Mouse (Mus musculus) gonadal fat pad, adult 2 months (tissue): ENCODE results near the gene Lrrfip2. TPM values are rescaled to one million over a fixed set of nuclear protein-coding genes. Genes with fewer than 3 reads are reported as not detected.

Experiments
- DNase-seq: peaks from one replicate; pipeline ENCODE4 v3.0.0-alpha.2; 2012; ENCODE audit warnings: low read depth
- polyA plus RNA-seq: library from polyadenylated mRNA; depleted of rRNA; stranded (reverse); fragments of >200 nt; gene quantifications from 2 replicates; pipeline ENCODE4 v1.2.3, GENCODE M21; 2012

Gene Lrrfip2
- polyA plus RNA-seq, 1 experiment = 10.0 TPM

- DNase-seq = no peak
These were observed 43.8 kb downstream of the Lrrfip2 start for GRCm38 (mm10) chr9:111161213-111161612.

DNA sequence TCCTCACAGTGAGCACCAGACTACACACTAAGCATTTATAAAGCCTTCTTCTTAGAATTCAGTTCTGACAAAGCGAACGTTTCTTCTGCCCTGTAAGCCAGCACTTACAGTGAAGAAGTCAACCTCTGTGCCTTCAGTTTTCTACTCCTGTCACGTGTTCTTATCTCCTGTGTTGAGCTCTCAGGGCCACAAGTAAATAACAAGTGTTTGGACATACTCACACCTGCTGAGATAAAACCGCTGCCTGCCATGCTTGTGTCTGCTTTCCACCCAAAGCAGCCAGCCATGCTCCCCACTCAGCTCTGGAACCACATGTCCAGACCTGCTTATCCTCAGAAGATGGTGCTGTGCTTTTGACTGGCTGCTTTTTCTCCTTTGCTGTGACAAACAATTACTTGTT is 49.2 kb downstream of the Lrrfip2 start:
- no peak for DNase-seq

GRCm38 (mm10) chr9:111170430-111170829 is 53.0 kb downstream of the Lrrfip2 start:
- no peak for DNase-seq

DNA sequence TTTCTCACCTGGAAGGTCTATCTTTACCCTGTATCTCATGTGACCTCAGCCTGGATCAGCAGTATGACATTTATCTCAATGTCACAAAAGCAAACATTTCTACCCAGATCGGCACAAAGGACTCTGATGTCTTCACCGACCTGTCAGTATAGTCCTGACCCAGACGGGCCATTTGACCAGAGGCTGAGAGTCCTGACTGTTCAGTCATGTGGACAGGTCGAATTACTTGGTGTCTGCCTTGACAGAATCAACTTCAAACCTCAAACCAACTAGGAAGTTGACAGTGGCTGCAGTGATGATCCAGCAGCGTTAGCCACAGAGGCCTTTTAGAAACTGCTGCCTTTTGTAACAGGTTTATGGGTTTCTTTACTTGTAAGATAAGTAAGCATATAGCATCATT is 56.7 kb downstream of the Lrrfip2 start:
- no peak for DNase-seq

DNA sequence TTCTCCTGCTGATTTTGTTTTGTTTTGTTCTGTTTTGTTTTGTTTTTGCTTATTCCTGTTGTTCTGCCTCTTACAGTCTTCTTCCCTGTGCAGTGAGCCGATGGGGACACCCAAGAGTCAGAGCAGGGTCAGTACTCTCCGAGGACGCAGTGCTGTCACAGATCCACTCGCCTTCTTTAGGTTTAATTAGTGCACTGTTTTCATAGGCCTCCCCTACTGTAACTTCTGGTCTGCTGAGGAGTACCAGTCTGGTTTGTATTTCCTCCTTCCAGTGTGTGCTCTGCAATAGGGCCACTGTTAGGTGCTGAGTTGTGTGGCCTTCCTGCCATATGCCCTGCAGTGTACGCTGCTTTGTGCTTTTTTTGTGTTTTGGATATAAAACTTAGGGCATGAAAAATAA is 61.6 kb downstream of the Lrrfip2 start:
- no peak for DNase-seq

DNA sequence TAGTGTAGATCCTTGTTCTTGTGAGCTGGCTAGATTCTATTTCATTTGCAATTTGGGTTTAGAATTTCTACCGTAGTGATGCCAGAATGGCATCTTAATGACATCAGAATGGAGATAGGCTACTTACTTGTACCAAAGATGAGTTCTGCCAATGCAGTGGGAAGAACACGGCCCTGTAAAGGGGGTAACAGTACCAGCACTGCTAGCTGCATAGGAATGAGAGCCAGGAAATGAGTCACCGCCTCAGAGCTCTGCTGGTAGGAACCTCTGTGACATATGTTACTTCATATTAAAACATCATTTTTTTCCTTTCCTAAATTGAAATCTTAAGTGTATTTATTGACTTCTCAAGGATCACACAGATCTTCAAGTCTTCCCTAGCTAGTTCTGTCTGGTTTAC is 64.8 kb downstream of the Lrrfip2 start:
- no peak for DNase-seq

DNA sequence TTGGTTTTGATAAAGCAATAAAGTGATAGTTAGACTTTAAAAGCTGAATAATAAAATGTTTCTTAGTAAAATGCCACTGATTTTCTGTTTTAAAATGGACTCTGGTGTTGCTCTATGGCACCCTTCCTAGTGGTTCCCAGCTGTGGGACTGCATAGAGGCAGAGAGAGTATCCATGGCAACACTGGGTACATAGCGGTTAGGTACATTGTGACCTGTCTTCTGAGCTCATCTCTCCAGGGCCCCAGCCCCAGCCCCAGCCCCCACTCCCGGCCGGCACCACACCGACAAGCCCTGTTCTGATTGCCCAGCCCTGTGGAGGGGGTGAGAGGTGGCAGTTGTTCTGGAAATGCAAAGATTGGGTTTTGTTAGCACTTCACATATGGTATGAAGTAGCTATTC is 67.5 kb downstream of the Lrrfip2 start:
- no peak for DNase-seq

GRCm38 (mm10) chr9:111186861-111187260 is 69.5 kb downstream of the Lrrfip2 start:
- DNase-seq = peak; percentile 27

DNA sequence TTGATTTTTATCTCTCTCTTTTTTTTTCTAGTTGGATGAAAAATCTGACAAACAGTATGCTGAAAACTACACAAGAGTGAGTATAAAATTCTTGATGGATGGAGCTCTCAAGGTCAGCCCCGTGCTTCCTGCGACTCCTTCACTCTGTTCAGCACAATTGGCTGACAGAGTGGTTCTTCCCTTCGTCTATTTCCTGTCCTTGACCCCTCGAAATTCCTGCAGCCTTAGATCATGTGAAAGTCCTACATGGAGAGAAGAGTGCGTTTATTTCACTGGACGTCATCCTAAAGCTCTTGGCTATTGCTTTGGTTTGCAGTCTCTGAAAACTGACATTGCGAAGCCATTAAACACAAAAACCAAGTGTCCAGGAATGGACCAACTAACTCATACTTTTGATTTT is 71.3 kb downstream of the Lrrfip2 start:
- DNase-seq = no peak

GRCm38 (mm10) chr9:111193211-111193610 is 75.8 kb downstream of the Lrrfip2 start:
- DNase-seq = no peak

GRCm38 (mm10) chr9:111197116-111197515 is 79.7 kb downstream of the Lrrfip2 start:
- DNase-seq = no peak

GRCm38 (mm10) chr9:111197712-111198111 is 80.3 kb downstream of the Lrrfip2 start:
- DNase-seq = no peak

- no peak for DNase-seq
These were observed 80.9 kb downstream of the Lrrfip2 start for GRCm38 (mm10) chr9:111198332-111198731.

DNA sequence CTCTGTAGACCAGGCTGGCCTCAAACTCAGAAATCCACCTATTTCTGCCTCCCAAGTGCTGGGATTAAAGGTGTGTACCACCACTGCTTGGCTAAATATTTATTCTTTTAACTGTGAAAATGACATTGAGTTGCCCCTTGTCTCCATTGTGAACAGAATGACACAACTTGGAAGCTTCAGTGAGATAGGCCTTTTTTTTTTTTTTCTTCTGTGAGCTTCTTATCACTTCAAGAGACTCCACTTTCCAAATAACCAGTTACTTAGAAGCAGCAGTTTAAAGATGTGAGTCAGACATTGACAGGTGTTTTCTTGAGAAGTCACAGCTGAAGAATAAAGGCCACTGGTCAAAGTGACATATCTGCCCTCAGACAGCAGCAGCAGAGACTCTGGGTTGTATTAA is 82.8 kb downstream of the Lrrfip2 start:
- no peak for DNase-seq

DNA sequence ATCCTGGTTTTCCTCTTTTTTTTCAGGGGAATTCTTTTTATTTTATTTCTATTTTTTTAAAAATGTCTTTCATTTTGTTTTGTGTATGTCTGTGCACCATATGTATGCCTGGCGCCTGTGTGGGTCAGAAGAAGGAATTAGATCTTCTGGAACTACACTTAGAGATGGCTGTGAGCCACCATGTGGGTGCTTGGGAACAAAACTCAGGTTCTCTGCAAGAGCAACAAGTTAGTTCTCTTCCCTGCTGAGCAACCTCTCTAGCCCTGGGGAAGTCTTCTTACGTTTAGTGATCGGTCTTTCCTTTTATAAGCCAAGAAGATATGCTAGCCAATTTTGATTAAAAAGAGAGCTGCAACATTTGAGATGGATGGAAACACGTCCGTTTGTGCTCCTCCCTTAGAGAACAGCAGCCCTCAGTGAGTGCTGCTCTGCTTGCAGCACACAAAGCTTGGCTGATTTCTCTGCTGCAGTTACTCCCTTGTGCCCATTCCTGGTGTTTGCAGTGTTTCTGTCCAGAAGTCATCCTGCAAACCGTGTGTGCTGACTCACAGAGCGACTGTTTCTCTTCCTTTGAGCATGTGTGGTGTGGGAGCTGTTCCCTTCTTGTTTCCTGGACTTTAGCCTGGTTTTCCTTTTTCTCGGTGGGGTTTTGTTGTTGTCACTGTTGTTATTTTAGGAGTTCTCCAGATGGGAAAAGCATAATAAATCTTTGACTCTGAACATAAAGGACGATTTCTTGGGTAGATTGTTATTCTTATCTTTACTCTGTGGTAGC is 87.4 kb downstream of the Lrrfip2 start:
- DNase-seq = peak; percentile 13

GRCm38 (mm10) chr9:111207683-111208082 is 90.3 kb downstream of the Lrrfip2 start:
- no peak for DNase-seq

GRCm38 (mm10) chr9:111208185-111208584 is 90.8 kb downstream of the Lrrfip2 start:
- DNase-seq = no peak

GRCm38 (mm10) chr9:111209158-111209699 is 91.8 kb downstream of the Lrrfip2 start:
- DNase-seq = no peak

DNA sequence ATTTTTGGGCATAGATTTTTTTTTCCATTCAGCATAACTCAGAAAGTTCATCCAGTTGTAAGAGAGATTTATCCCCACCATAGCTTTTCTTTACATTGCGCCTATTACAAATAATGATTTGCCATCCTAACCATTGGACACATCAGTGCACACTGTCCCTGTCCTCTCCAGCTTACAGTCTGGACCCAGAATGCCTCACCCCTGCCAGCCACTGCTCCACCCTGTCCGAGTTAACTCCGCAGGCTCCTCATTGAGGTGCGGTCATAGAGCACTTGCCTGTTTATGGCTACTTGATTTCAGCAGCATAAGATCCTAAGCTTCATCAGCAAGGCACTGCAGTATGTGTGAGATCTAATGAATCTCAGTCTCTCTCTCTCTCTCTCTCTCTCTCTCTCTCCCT is 93.0 kb downstream of the Lrrfip2 start:
- no peak for DNase-seq

DNA sequence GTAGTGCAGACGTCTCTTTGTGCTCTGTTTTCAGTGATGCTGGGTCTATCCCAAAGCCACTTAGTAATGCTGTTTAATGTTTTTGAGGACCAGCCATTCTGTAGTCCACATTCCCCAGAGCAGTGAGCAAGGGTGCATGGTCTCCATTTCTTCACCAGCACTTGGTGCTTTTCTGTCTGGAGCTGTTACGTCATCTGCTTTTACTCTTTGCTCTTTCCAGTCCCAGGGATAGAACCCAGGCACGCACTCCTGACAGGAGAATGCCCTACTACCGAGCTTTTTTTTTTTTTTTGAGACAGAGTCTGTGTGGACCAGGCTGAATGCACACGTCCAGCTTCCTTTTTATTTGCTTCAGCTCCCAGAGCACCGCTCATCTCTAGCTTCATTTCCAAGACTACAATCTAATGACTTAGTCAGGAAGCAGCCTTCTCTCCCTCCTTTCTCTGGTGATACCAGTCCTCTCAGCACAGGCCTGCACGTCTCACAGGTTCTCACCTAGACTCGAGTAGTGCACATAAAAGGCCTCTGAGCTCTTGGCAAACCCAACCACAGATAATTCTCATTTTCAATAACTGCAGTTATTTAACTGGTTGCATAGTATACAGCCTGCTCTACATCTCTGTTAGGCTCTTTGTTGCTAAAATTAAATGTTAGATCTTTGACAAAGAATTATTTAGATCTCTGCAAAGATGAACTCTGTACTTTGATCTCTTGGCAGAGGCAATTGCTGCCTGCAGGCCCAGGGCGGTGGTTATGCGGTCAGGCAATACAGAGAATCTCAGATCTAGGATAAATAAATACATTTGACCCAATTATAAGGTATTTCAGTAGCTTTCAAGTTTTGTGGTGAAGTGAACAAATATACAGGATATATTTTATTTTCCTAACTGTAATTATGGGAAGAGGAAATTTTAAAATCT is 94.0 kb downstream of the Lrrfip2 start:
- no peak for DNase-seq

DNA sequence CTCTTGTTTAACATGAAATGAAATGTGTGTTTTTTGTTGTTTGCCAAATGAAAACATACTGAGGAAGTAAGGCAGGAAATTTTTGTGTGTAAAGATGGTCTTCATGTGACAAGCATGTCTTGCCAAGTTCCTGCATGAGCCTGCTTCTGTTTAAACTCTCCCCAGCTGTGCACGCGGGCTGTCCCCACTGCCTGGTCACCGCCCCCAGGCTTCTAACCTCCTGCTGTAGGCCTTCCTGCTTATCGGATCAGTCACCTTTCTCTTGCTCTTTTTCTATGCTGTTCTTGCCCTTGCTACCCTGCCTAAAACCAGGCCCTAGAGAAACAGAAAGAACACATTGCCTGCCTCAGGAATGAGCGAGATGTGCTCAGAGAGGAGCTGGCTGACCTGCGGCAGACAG is 96.1 kb downstream of the Lrrfip2 start:
- DNase-seq = no peak

- no peak for DNase-seq
These were observed 99.0 kb downstream of the Lrrfip2 start for GRCm38 (mm10) chr9:111216424-111216823.
